Mouse (Mus musculus) myocyte (in vitro differentiated cells): ENCODE measurements around the gene Pawr. TPM values are rescaled to one million over a fixed set of nuclear protein-coding genes. Genes with fewer than 3 reads are reported as not detected.

Source experiments
- H3K27me3 ChIP-seq: one replicate; pipeline ENCODE4 v1.6.1; 2011; ENCODE audit not compliant: control insufficient read depth, insufficient read depth, insufficient read length
- H3K36me3 ChIP-seq: one replicate; pipeline ENCODE4 v1.6.1; 2011; ENCODE audit not compliant: control insufficient read depth, insufficient read depth
- H3K4me2 ChIP-seq: one replicate; pipeline ENCODE4 v1.6.1; 2011; ENCODE audit warnings: low read depth, control low read depth
- H3K4me3 ChIP-seq: one replicate; pipeline ENCODE4 v1.5.1; 2011; ENCODE audit warnings: mild to moderate bottlenecking, control low read depth, moderate library complexity
- H3K79me2 ChIP-seq: one replicate; pipeline ENCODE4 v1.6.1; 2011; ENCODE audit not compliant: control insufficient read depth, insufficient read depth
- H3ac ChIP-seq: one replicate; pipeline ENCODE4 v1.6.1; 2011; ENCODE audit not compliant: control insufficient read depth, insufficient read length
- CEBPB ChIP-seq: IDR thresholded peaks from 2 replicates; pipeline ENCODE4 v1.6.1; 2011; ENCODE audit warnings: mild to moderate bottlenecking, moderate library complexity; ENCODE audit not compliant: poor library complexity, insufficient read depth, severe bottlenecking
- E2F4 ChIP-seq: IDR thresholded peaks from one replicate; pipeline ENCODE4 v1.6.1; 2011; ENCODE audit warnings: mild to moderate bottlenecking, control low read depth, moderate library complexity; ENCODE audit not compliant: insufficient read depth
- MAX ChIP-seq: IDR thresholded peaks from one replicate; pipeline ENCODE4 v1.6.1; 2011; ENCODE audit warnings: low read depth, mild to moderate bottlenecking, control low read depth
- MYOD1 ChIP-seq, 3 experiments: IDR thresholded peaks; one replicate each; pipeline ENCODE4 v1.6.1; 2011; ENCODE audit warnings: control low read depth in 2 of 3, low read depth in 2 of 3, mild to moderate bottlenecking in 2 of 3, moderate library complexity in 1 of 3; ENCODE audit not compliant: insufficient read length in 2 of 3, control insufficient read depth in 1 of 3
- MYOG ChIP-seq, 3 experiments: IDR thresholded peaks; one replicate each; pipeline ENCODE4 v1.6.1; 2011; ENCODE audit warnings: control low read depth in 2 of 3, low read depth in 2 of 3, mild to moderate bottlenecking in 2 of 3; ENCODE audit not compliant: insufficient read length in 2 of 3, control insufficient read depth in 1 of 3, insufficient read depth in 1 of 3
- POLR2A ChIP-seq: IDR thresholded peaks from one replicate; pipeline ENCODE4 v1.6.1; 2011; ENCODE audit warnings: low read depth, mild to moderate bottlenecking, control low read depth, moderate library complexity; ENCODE audit not compliant: insufficient read length
- POLR2AphosphoS2 ChIP-seq: IDR thresholded peaks from one replicate; pipeline ENCODE4 v1.6.1; 2011; ENCODE audit warnings: low read depth, control low read depth; ENCODE audit not compliant: insufficient read length
- REST ChIP-seq: IDR thresholded peaks from one replicate; pipeline ENCODE4 v1.6.1; 2011; ENCODE audit warnings: mild to moderate bottlenecking, control low read depth, moderate library complexity; ENCODE audit not compliant: insufficient read depth, insufficient read length
- SRF ChIP-seq: IDR thresholded peaks from one replicate; pipeline ENCODE4 v1.6.1; 2011; ENCODE audit warnings: low read depth; ENCODE audit not compliant: control insufficient read depth, insufficient read length
- TCF12 ChIP-seq: IDR thresholded peaks from one replicate; pipeline ENCODE4 v1.6.1; 2011; ENCODE audit warnings: mild to moderate bottlenecking, control low read depth; ENCODE audit not compliant: poor library complexity, insufficient read depth, severe bottlenecking
- TCF3 ChIP-seq: IDR thresholded peaks from one replicate; pipeline ENCODE4 v1.6.1; 2011; ENCODE audit warnings: low read depth, control low read depth; ENCODE audit not compliant: insufficient read length
- USF1 ChIP-seq: IDR thresholded peaks from one replicate; pipeline ENCODE4 v1.6.1; 2011; ENCODE audit warnings: low read depth, mild to moderate bottlenecking, control low read depth, moderate library complexity
- polyA plus RNA-seq: library from polyadenylated mRNA; unstranded; fragments of >200 nt; fragmentation: generic; extraction: Trizol; gene quantifications from one replicate; pipeline ENCODE4 v1.2.1, GENCODE M21; 2012; ENCODE audit warnings: missing spikeins

The Pawr gene
- polyA plus RNA-seq, 1 experiment = 2.9 TPM

- H3K36me3 ChIP-seq = no peaks in the 10 kb centered on the region
- no peak overlapping the region for H3K4me3 ChIP-seq
- H3ac ChIP-seq = no peak overlapping the region
- no peak for TF ChIP-seq POLR2A
- TF ChIP-seq MYOD1 (IDR thresholded peaks at IDR 0.05; ENCODE audit: control insufficient read depth in 1 of 3, insufficient read length in 2 of 3, low read depth in 2 of 3) = no peak
- no peak for TF ChIP-seq POLR2AphosphoS2
- no peak for TF ChIP-seq SRF
- no peak for TF ChIP-seq USF1
- no peak overlapping the region for H3K4me2 ChIP-seq
- H3K79me2 ChIP-seq = no peaks in the 10 kb centered on the region
- H3K27me3 ChIP-seq = no peaks in the 10 kb centered on the region
These were observed 70.8 kb downstream of the Pawr start for GRCm38 (mm10) chr10:108402751-108403150.

GRCm38 (mm10) chr10:108403366-108403865, 71.5 kb downstream of the Pawr start:
- no peak for TF ChIP-seq MYOD1 (IDR thresholded peaks at IDR 0.05; ENCODE audit: control insufficient read depth in 1 of 3, insufficient read length in 2 of 3, low read depth in 2 of 3)
- no peak for TF ChIP-seq POLR2AphosphoS2
- TF ChIP-seq REST = no peak
- TF ChIP-seq USF1 = no peak
- Histone ChIP-seq H3ac (no peak overlapping the region), H3K4me2 (no peak overlapping the region), H3K27me3 (no peaks in the 10 kb centered on the region), H3K79me2 (no peaks in the 10 kb centered on the region), H3K36me3 (no peaks in the 10 kb centered on the region), H3K4me3 (no peak overlapping the region)

GRCm38 (mm10) chr10:108404087-108404486, 72.2 kb downstream of the Pawr start:
- Histone ChIP-seq H3ac (no peak overlapping the region), H3K4me3 (no peak overlapping the region), H3K27me3 (no peaks in the 10 kb centered on the region), H3K4me2 (no peak overlapping the region), H3K36me3 (no peaks in the 10 kb centered on the region), H3K79me2 (no peaks in the 10 kb centered on the region)
- no peak for TF ChIP-seq MAX
- no peak for TF ChIP-seq SRF
- no peak for TF ChIP-seq POLR2AphosphoS2
- TF ChIP-seq MYOG (IDR thresholded peaks at IDR 0.05; ENCODE audit: control insufficient read depth in 1 of 3, insufficient read depth in 1 of 3, insufficient read length in 2 of 3, low read depth in 2 of 3) = no peak

- Histone ChIP-seq H3K4me2 (no peak overlapping the region), H3K4me3 (no peak overlapping the region), H3K36me3 (no peaks in the 10 kb centered on the region), H3K27me3 (no peaks in the 10 kb centered on the region), H3K79me2 (no peaks in the 10 kb centered on the region), H3ac (no peak overlapping the region)
- TF ChIP-seq TCF3 (no peak), POLR2AphosphoS2 (no peak), TCF12 (no peak), SRF (no peak), MAX (no peak), E2F4 (no peak), MYOG (IDR thresholded peaks at IDR 0.05; ENCODE audit: control insufficient read depth in 1 of 3, insufficient read depth in 1 of 3, insufficient read length in 2 of 3, low read depth in 2 of 3) (no peak), MYOD1 (IDR thresholded peaks at IDR 0.05; ENCODE audit: control insufficient read depth in 1 of 3, insufficient read length in 2 of 3, low read depth in 2 of 3) (no peak), REST (no peak), POLR2A (no peak), USF1 (no peak), CEBPB (no peak)
These were observed 73.2 kb downstream of the Pawr start for GRCm38 (mm10) chr10:108405076-108405475.

DNA sequence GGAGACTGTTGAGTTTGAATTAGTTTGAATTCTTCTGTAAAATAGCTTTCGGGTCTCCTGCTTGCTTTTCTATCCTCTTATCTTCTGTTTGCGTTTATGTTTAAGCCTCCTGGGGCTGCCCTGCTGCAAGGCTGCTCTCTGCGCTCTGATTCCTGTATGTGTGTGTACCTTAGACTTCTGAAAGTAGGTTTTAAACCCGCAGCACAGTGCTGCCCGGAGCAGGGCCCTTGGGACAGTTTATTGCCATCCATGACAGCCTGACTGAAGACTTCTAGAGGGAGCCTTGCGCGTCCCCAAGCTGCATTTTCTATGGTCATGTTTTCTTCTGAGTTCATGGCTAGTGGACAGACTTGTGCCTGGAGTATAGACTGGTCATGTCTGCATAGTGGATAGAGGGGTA, 74.0 kb downstream of the Pawr start:
- H3K27me3 ChIP-seq = no peaks in the 10 kb centered on the region
- H3K4me3 ChIP-seq = no peak overlapping the region
- H3K36me3 ChIP-seq = no peaks in the 10 kb centered on the region
- TF ChIP-seq POLR2AphosphoS2 (no peak), E2F4 (no peak), MYOD1 (IDR thresholded peaks at IDR 0.05; ENCODE audit: control insufficient read depth in 1 of 3, insufficient read length in 2 of 3, low read depth in 2 of 3) (no peak), USF1 (no peak), TCF3 (no peak), REST (no peak), POLR2A (no peak), CEBPB (no peak), SRF (no peak), TCF12 (no peak), MAX (no peak), MYOG (IDR thresholded peaks at IDR 0.05; ENCODE audit: control insufficient read depth in 1 of 3, insufficient read depth in 1 of 3, insufficient read length in 2 of 3, low read depth in 2 of 3) (no peak)
- no peak overlapping the region for H3K4me2 ChIP-seq
- H3ac ChIP-seq = no peak overlapping the region
- H3K79me2 ChIP-seq = no peaks in the 10 kb centered on the region
